Mouse (Mus musculus): Measurements from ENCODE around the gene Gdf3. TPM values are rescaled to one million over a fixed set of nuclear protein-coding genes. Genes with fewer than 3 reads are reported as not detected.
A peak's percentile ranks its signal among the peaks of the same experiment; 100 is the strongest.

Gene Gdf3
- polyA plus RNA-seq, 2 experiments, result 1.5 to 2.2 TPM

GRCm38 (mm10) chr6:122607700-122608099, 2.2 kb downstream of the Gdf3 start:
- no peaks in the 10 kb centered on the region for H3K9me3 ChIP-seq (ENCODE audit: control insufficient read depth, low read length)
- H3K4me1 ChIP-seq (replicated peaks; ENCODE audit: control insufficient read depth in 2 of 2, insufficient read depth in 2 of 2, low read length in 1 of 2), result peaks cover 0 to 9% of the 10 kb centered on the region in 2 experiments; a peak in 2 of 4 replicates
- ATAC-seq (ENCODE audit: insufficient read depth) (no peak), DNase-seq (ENCODE audit: low read depth in 3 of 3, low spot score in 3 of 3) (no peak)
- no peak overlapping the region for H3K9ac ChIP-seq (replicated peaks)
- H3K36me3 ChIP-seq (replicated peaks; ENCODE audit: control insufficient read depth, insufficient read depth, low read depth), result no peaks in the 10 kb centered on the region
- TF ChIP-seq CTCF (IDR thresholded peaks at IDR 0.05; ENCODE audit: low read depth) (no peak), EP300 (IDR thresholded peaks at IDR 0.05; ENCODE audit: low read depth) (no peak)
- no peak overlapping the region for H3K4me2 ChIP-seq (ENCODE audit: low read depth)
- H3K4me3 ChIP-seq (ENCODE audit: insufficient read depth in 1 of 2, low read depth in 2 of 2, low read length in 2 of 2), result no peak overlapping the region
- no peaks in the 10 kb centered on the region for H3K27me3 ChIP-seq (ENCODE audit: control insufficient read depth, insufficient read depth, low read length)
- 75% methylated on average over 12 of the region's 12 CpGs for WGBS (ENCODE audit: insufficient replicate concordance)
- no peak overlapping the region for H3K27ac ChIP-seq

GRCm38 (mm10) chr6:122606661-122607060, 3.2 kb downstream of the Gdf3 start:
- WGBS (ENCODE audit: insufficient replicate concordance), result 83% methylated on average over 11 of the region's 11 CpGs
- Histone ChIP-seq H3K4me3 (ENCODE audit: insufficient read depth in 1 of 2, low read depth in 2 of 2, low read length in 2 of 2) (no peak overlapping the region), H3K9me3 (ENCODE audit: control insufficient read depth, low read length) (no peaks in the 10 kb centered on the region), H3K36me3 (replicated peaks; ENCODE audit: control insufficient read depth, insufficient read depth, low read depth) (no peaks in the 10 kb centered on the region), H3K27me3 (ENCODE audit: control insufficient read depth, insufficient read depth, low read length) (no peaks in the 10 kb centered on the region), H3K4me1 (replicated peaks; ENCODE audit: control insufficient read depth in 2 of 2, insufficient read depth in 2 of 2, low read length in 1 of 2) (peaks cover 0 to 9% of the 10 kb centered on the region in 2 experiments; a peak in 2 of 4 replicates), H3K9ac (replicated peaks) (no peak overlapping the region), H3K4me2 (ENCODE audit: low read depth) (no peak overlapping the region), H3K27ac (no peak overlapping the region)
- DNase-seq (ENCODE audit: low read depth in 3 of 3, low spot score in 3 of 3), result no peak
- no peak for ATAC-seq (ENCODE audit: insufficient read depth)
- no peak for TF ChIP-seq EP300 (IDR thresholded peaks at IDR 0.05; ENCODE audit: low read depth)
- TF ChIP-seq CTCF (IDR thresholded peaks at IDR 0.05; ENCODE audit: low read depth), result no peak

GRCm38 (mm10) chr6:122605483-122605882, 4.4 kb downstream of the Gdf3 start:
- no peak for DNase-seq (ENCODE audit: low read depth in 3 of 3, low spot score in 3 of 3)

GRCm38 (mm10) chr6:122604260-122604659, 5.6 kb downstream of the Gdf3 start:
- DNase-seq (ENCODE audit: low read depth in 3 of 3, low spot score in 3 of 3) (no peak), ATAC-seq (ENCODE audit: insufficient read depth) (no peak)
- Histone ChIP-seq H3K4me1 (replicated peaks; ENCODE audit: control insufficient read depth in 2 of 2, insufficient read depth in 2 of 2, low read length in 1 of 2) (peaks cover 0 to 6% of the 10 kb centered on the region in 2 experiments; a peak in 2 of 4 replicates), H3K9ac (replicated peaks) (no peak overlapping the region), H3K4me3 (ENCODE audit: insufficient read depth in 1 of 2, low read depth in 2 of 2, low read length in 2 of 2) (no peak overlapping the region), H3K4me2 (ENCODE audit: low read depth) (no peak overlapping the region), H3K27ac (no peak overlapping the region), H3K36me3 (replicated peaks; ENCODE audit: control insufficient read depth, insufficient read depth, low read depth) (no peaks in the 10 kb centered on the region), H3K27me3 (ENCODE audit: control insufficient read depth, insufficient read depth, low read length) (no peaks in the 10 kb centered on the region), H3K9me3 (ENCODE audit: control insufficient read depth, low read length) (no peaks in the 10 kb centered on the region)
- TF ChIP-seq CTCF (IDR thresholded peaks at IDR 0.05; ENCODE audit: low read depth) (no peak), EP300 (IDR thresholded peaks at IDR 0.05; ENCODE audit: low read depth) (no peak)

More at GRCm38 (mm10) chr6:122605483-122605882, 4.4 kb downstream of the Gdf3 start:
- no peak overlapping the region for H3K4me2 ChIP-seq (ENCODE audit: low read depth)
- H3K4me1 ChIP-seq (replicated peaks; ENCODE audit: control insufficient read depth in 2 of 2, insufficient read depth in 2 of 2, low read length in 1 of 2), result peaks cover 0 to 9% of the 10 kb centered on the region in 2 experiments; a peak in 2 of 4 replicates
- H3K9me3 ChIP-seq (ENCODE audit: control insufficient read depth, low read length), result no peaks in the 10 kb centered on the region
- 69% methylated on average over 8 of the region's 8 CpGs for WGBS (ENCODE audit: insufficient replicate concordance)
- H3K9ac ChIP-seq (replicated peaks), result no peak overlapping the region
- ATAC-seq (ENCODE audit: insufficient read depth), result no peak
- no peaks in the 10 kb centered on the region for H3K36me3 ChIP-seq (replicated peaks; ENCODE audit: control insufficient read depth, insufficient read depth, low read depth)
- H3K27me3 ChIP-seq (ENCODE audit: control insufficient read depth, insufficient read depth, low read length), result no peaks in the 10 kb centered on the region
- no peak overlapping the region for H3K27ac ChIP-seq
- TF ChIP-seq EP300 (IDR thresholded peaks at IDR 0.05; ENCODE audit: low read depth), result no peak
- TF ChIP-seq CTCF (IDR thresholded peaks at IDR 0.05; ENCODE audit: low read depth), result peak; percentile 68
- no peak overlapping the region for H3K4me3 ChIP-seq (ENCODE audit: insufficient read depth in 1 of 2, low read depth in 2 of 2, low read length in 2 of 2)

GRCm38 (mm10) chr6:122602992-122603322, 6.9 kb downstream of the Gdf3 start:
- DNase-seq (ENCODE audit: low read depth in 3 of 3, low spot score in 3 of 3) (no peak), ATAC-seq (ENCODE audit: insufficient read depth) (no peak)
- Histone ChIP-seq H3K27me3 (ENCODE audit: control insufficient read depth, insufficient read depth, low read length) (no peaks in the 10 kb centered on the region), H3K9me3 (ENCODE audit: control insufficient read depth, low read length) (no peaks in the 10 kb centered on the region), H3K27ac (no peak overlapping the region; the same call in 1 of the 2 replicates), H3K36me3 (replicated peaks; ENCODE audit: control insufficient read depth, insufficient read depth, low read depth) (no peaks in the 10 kb centered on the region), H3K9ac (replicated peaks) (peak overlapping the region; percentile 74), H3K4me1 (replicated peaks; ENCODE audit: control insufficient read depth in 2 of 2, insufficient read depth in 2 of 2, low read length in 1 of 2) (peaks cover 0 to 2% of the 10 kb centered on the region in 2 experiments; a peak in 1 of 4 replicates), H3K4me2 (ENCODE audit: low read depth) (peak overlapping the region; percentile 82), H3K4me3 (ENCODE audit: insufficient read depth in 1 of 2, low read depth in 2 of 2, low read length in 2 of 2) (peak overlapping the region in 1 of 2 experiments; percentile 68; a peak in 2 of 4 replicates)
- 7% methylated on average over 1 of the region's 1 CpGs for WGBS (ENCODE audit: insufficient replicate concordance)
- TF ChIP-seq EP300 (IDR thresholded peaks at IDR 0.05; ENCODE audit: low read depth), result no peak
- TF ChIP-seq CTCF (IDR thresholded peaks at IDR 0.05; ENCODE audit: low read depth), result no peak

All from liver, embryonic 14.5 days (tissue).